Mouse (Mus musculus): ENCODE data around the gene Mob1b.
"Not testable (repeated sequence)": the region's sequence is repeated elsewhere in the genome, so short reads cannot be mapped to it uniquely, and the experiment has no call there.

The Mob1b gene

GRCm38 (mm10) chr5:88703551-88703950 lies 17.1 kb upstream of the Mob1b start:
- DNase-seq, result no peak

- DNase-seq, result no peak
These were observed 9.5 kb upstream of the Mob1b start for GRCm38 (mm10) chr5:88711128-88711527.

- DNase-seq, result no peak
These were observed 8.9 kb upstream of the Mob1b start for GRCm38 (mm10) chr5:88711618-88712224.

GRCm38 (mm10) chr5:88712328-88712727 lies 8.3 kb upstream of the Mob1b start:
- DNase-seq, result no peak

DNA sequence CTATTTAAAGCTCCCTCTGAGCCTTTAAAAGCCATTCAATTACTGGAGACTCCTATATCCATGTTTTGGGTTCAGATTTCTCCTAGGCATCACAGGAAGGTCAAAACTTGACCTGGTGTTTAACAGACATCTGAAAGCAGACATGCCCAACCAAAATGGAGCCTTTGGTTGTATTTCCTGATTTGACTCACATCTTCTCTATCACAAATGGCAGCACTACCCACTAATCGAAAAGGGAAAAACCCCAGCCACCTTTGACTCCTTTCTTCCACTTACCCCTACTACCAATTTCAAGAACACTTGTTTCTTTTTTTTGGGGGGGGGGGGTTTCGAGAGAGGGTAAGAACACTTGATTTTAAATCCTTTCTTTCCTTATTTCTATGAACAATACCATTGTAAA lies 3.7 kb upstream of the Mob1b start:
- no peak for DNase-seq

- no peak for DNase-seq
These were observed 384 bp downstream of the Mob1b start for GRCm38 (mm10) chr5:88721003-88721475.

- DNase-seq, result peak; percentile 35
These were observed 1.0 kb downstream of the Mob1b start for GRCm38 (mm10) chr5:88721565-88722212.

- DNase-seq, result no peak
These were observed 1.6 kb downstream of the Mob1b start for GRCm38 (mm10) chr5:88722213-88722600.

- DNase-seq, result no peak
These were observed 3.4 kb downstream of the Mob1b start for GRCm38 (mm10) chr5:88724030-88724429.

- no peak for DNase-seq
These were observed 7.0 kb downstream of the Mob1b start for GRCm38 (mm10) chr5:88727593-88728144.

GRCm38 (mm10) chr5:88734786-88735185 lies 14.1 kb downstream of the Mob1b start:
- no peak for DNase-seq

- DNase-seq, result not testable (repeated sequence)
These were observed 20.4 kb downstream of the Mob1b start for GRCm38 (mm10) chr5:88741065-88741464.

DNA sequence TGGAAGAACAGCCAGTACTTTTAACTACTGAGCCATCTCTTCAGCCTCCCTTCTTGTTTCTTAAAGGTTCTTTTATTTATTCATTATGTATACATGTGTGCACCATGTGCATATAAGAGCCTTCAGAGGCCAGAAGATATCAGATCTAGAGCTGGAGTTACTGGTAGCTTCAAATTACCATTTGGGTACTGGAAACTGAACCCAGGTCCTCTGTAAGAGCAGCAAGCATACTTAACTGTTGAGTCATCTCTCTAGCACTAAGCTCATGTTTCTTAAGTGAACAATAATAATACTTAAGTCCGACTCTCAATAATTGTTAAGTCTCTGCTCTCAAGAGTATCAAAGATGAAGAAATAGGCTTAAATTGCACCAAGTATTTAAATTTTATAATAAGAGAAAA lies 27.1 kb downstream of the Mob1b start:
- no peak for DNase-seq

GRCm38 (mm10) chr5:88753199-88753598 lies 32.5 kb downstream of the Mob1b start:
- no peak for DNase-seq

- no peak for DNase-seq
These were observed 42.0 kb downstream of the Mob1b start for GRCm38 (mm10) chr5:88762611-88763010.

DNA sequence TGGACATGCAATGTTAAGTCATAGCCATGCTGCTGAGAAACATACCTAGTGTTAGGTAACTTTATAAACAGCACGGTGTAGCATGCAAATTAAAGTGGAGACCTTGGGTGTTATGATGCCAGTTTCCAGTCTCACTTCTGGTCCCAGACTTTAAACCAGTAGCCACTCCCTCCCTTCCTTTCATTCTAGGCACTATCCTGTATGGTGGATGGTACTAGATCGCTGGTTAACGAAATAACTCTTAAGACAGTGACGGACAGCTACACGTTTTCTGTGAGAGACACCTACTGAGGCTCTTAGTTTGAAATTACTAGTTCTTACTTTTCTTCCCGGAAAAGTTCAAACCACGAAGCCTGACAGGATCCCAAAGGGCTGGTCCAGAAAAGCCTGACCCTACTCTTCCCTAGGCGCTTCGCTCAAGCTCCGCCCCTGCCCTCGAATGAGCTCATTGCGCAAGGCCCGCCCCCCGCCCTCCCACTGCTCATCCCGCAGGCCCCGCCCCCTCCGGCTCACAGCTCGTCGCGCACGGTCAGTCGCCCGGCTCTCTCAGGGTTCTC lies 43.9 kb downstream of the Mob1b start:
- no peak for DNase-seq

DNA sequence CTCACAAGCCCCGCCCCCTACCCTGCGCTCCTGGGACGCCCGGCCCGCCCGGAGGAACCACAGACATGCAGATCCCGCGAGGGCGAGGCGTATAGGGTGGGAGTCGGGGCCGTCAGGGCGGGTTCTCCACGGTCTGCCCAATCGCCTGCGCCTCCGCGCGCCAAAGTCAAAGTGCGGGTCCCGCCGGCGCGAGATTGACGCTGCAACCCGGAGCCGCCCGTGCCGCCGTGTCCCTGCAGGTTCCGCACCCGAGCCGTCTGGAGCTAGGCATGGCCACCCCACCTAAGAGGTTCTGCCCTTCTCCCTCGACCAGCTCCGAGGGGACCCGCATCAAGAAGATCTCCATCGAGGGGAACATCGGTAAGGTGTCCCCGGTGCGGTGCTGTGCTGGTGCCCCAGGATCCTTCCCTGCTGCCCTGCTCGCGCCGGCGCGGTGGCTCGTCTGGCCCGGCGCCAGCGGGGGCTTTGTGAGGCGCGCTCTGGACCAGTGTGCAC lies 44.4 kb downstream of the Mob1b start, which contains the start of gene Dck:
Dck (plus strand) TSS at position 10 of the 495 bp plus-strand sequence.
- DNase-seq, result peak; percentile 98

DNA sequence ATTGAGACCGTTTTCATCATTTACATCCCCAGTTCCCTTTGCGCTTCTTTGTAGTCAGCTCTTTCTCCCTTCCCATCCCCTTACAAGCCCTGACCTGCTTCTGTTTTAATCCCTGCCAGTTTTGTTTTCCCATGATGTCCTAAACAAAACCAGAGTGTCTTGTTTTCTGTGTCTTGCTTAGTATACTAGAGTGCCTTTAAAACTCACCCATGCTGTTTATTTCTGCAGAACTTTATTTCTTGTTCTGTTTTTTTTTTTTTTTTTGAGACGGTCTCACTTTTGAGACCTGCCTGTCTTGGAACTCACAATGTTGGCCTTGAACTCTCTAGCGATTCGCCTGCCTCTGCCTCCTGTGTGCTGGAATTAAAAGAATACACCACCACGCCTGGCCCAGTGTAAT lies 44.9 kb downstream of the Mob1b start:
- DNase-seq, result no peak

GRCm38 (mm10) chr5:88766121-88766520 lies 45.5 kb downstream of the Mob1b start:
- DNase-seq, result no peak

DNA sequence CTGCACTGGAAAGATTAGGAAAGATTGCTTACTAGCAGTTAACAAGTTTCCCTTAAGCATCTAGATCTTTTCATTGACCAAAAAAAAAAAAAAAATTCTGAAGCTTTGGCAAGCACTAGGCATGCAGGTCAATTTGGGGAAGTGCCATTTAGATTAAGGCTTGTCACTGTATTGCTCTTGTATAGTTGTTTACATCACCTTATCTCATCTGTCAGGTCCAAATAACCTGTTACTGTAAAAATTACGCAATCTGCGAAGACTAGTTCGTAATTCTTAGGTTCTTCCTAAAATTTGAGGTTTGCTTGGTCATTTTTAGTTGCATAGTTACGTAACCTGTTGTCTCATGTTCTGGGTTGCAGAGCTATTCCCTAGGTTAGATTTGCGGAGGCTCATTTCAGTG lies 46.2 kb downstream of the Mob1b start:
- no peak for DNase-seq

- no peak for DNase-seq
These were observed 47.5 kb downstream of the Mob1b start for GRCm38 (mm10) chr5:88768201-88768600.

DNA sequence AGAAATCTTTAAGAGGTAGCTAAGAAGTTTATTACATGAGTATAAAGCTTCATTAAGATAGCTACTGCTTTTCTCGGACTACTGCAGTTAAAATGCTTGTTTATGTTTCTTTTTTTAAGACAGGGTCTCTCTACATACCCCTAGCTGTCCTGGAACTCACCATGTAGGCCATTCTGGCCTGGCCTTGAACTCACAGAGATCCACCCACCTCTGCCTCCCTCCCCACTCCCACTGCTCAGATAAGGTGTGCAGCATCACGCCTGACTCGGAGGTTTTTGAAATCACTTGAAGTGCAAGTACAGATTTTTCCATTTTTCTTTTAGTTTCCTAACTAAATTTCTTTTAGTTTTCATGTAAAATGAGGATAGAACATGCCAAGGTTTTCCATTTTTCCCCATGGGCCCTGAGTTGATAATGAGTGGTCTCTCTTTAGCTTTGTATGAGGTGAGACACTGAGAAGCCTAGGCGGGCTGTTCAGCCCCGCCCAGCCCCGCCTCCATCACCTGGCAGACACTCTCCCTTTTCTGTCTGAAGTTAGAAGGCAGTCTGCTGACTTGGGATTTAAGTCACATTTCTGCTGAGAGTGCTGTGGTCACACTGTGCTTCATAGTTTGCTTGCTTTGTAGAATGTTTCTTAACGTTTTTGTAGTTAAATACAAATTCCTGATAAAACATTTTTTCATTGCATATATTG lies 61.6 kb downstream of the Mob1b start:
- DNase-seq, result no peak

- no peak for DNase-seq
These were observed 64.4 kb downstream of the Mob1b start for GRCm38 (mm10) chr5:88785059-88785458.

All from kidney, adult 11 months (tissue).